Mouse (Mus musculus) liver, embryonic 15.5 days (tissue): ENCODE results near the gene Fam149a. TPM values are rescaled to one million over a fixed set of nuclear protein-coding genes. Genes with fewer than 3 reads are reported as not detected.
A peak's percentile ranks its signal among the peaks of the same experiment; 100 is the strongest.

ENCODE experiments used
- ATAC-seq: fragments of 200-750 bp; cut with Nextera tagmentation; 2 replicates; pipeline ENCODE4 v1.8.0; 2017; ENCODE audit warnings: moderate number of reproducible peaks, mild to moderate bottlenecking, moderate library complexity; ENCODE audit not compliant: insufficient read depth
- H3K27ac ChIP-seq: fragments of 300-500 bp; sonication (generic); replicated peaks from 2 replicates; pipeline ENCODE4 v1.5.1; 2015; ENCODE audit warnings: mild to moderate bottlenecking, inconsistent platforms
- H3K27me3 ChIP-seq: fragments of 300-500 bp; sonication (generic); 2 replicates; pipeline ENCODE4 v1.6.1; 2015; ENCODE audit warnings: mild to moderate bottlenecking, inconsistent platforms
- H3K36me3 ChIP-seq: fragments of 300-500 bp; sonication (generic); replicated peaks from 2 replicates; pipeline ENCODE4 v1.6.1; 2015; ENCODE audit warnings: moderate library complexity, mild to moderate bottlenecking, inconsistent platforms
- H3K4me1 ChIP-seq: fragments of 300-500 bp; sonication (generic); replicated peaks from 2 replicates; pipeline ENCODE4 v1.6.1; 2015; ENCODE audit warnings: inconsistent platforms
- H3K4me2 ChIP-seq: fragments of 300-500 bp; sonication (generic); 2 replicates; pipeline ENCODE4 v1.6.1; 2015; ENCODE audit warnings: moderate library complexity, mild to moderate bottlenecking, inconsistent platforms
- H3K4me3 ChIP-seq: fragments of 300-500 bp; sonication (generic); replicated peaks from 2 replicates; pipeline ENCODE4 v1.5.1; 2015; ENCODE audit warnings: mild to moderate bottlenecking, inconsistent platforms
- H3K9ac ChIP-seq: fragments of 300-500 bp; sonication (generic); 2 replicates; pipeline ENCODE4 v1.6.1; 2015; ENCODE audit warnings: moderate library complexity, mild to moderate bottlenecking, inconsistent platforms
- H3K9me3 ChIP-seq: fragments of 300-500 bp; sonication (generic); replicated peaks from 2 replicates; pipeline ENCODE4 v1.6.1; 2016; ENCODE audit warnings: inconsistent platforms
- WGBS: fragments of 180-500 bp; shearing (Covaris S2); methylation state at CpG from one replicate; pipeline ENCODE4 v1.1.7; 2015; ENCODE audit warnings: mixed read lengths; ENCODE audit not compliant: insufficient replicate concordance; 5-methylcytosine and 5-hydroxymethylcytosine counted together
- polyA plus RNA-seq: library from polyadenylated mRNA; unstranded; fragments of >200 nt; fragmentation: Nextera tagmentation; extraction: Ambion mirVana; gene quantifications from 2 replicates; pipeline ENCODE4 v1.2.1, GENCODE M21; 2015

Fam149a gene
- polyA plus RNA-seq: 1.9 TPM in 2 replicates

GRCm38 (mm10) chr8:45381963-45382347 is at the start of gene Fam149a:
Gene Fam149a (minus strand): TSS chr8:45382291.
- Histone ChIP-seq H3K4me3 (no peak within 1 kb of the TSS), H3K4me1 (no peaks in the 10 kb centered on the region), H3K9ac (no peak within 1 kb of the TSS), H3K27ac (no peak within 1 kb of the TSS), H3K9me3 (no peaks in the 10 kb centered on the region), H3K27me3 (peaks cover 17% of the 10 kb centered on the region; the same call in 1 of the 2 replicates), H3K4me2 (peak within 1 kb of the TSS; percentile 50), H3K36me3 (no peaks in the 10 kb centered on the region)
- no peak for ATAC-seq
- WGBS: 6% methylated on average over 6 of the region's 6 CpGs

DNA sequence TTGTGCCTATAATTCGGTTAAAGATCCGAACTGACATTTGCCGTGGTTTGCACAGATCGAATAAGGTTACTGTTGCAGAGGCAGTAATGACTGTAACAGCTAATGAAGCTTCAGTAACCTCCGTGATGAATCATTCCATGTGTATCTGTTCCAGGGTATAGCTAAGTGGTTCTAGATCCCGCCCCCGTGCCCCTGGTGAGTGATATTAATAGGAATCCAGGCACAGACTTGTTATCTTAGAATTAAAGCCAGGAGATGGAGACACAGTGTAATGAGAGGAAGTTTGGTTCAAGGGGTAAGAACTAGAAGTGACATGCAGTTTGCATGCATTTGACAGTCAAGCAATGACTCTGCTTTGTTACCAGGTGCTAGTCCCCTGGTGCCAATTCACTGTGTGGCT is 38.1 kb upstream of the Fam149a start:
- WGBS: 71% methylated on average over 7 of the region's 7 CpGs

GRCm38 (mm10) chr8:45414965-45415364 is 32.9 kb upstream of the Fam149a start:
- H3K4me2 ChIP-seq: no peak overlapping the region
- WGBS: 14% methylated on average over 7 of the region's 7 CpGs
- H3K27ac ChIP-seq: no peak overlapping the region
- no peak overlapping the region for H3K4me3 ChIP-seq
- no peaks in the 10 kb centered on the region for H3K9me3 ChIP-seq
- no peak for ATAC-seq
- no peak overlapping the region for H3K9ac ChIP-seq
- no peaks in the 10 kb centered on the region for H3K27me3 ChIP-seq
- no peaks in the 10 kb centered on the region for H3K36me3 ChIP-seq
- 0 out of 2 replicates have a peak, but pooled peaks cover 2% of the 10 kb centered on the region for H3K4me1 ChIP-seq

More for the DNA sequence above, 38.1 kb upstream of the Fam149a start:
- no peak overlapping the region for H3K4me2 ChIP-seq
- H3K4me1 ChIP-seq: no peaks in the 10 kb centered on the region
- H3K27ac ChIP-seq: no peak overlapping the region
- no peaks in the 10 kb centered on the region for H3K9me3 ChIP-seq
- no peaks in the 10 kb centered on the region for H3K27me3 ChIP-seq
- no peak for ATAC-seq
- H3K4me3 ChIP-seq: no peak overlapping the region
- no peaks in the 10 kb centered on the region for H3K36me3 ChIP-seq
- H3K9ac ChIP-seq: no peak overlapping the region

GRCm38 (mm10) chr8:45410882-45411281 is 28.8 kb upstream of the Fam149a start, which contains the start of gene Tlr3:
Gene Tlr3 (minus strand): TSS chr8:45411080.
- H3K4me2 ChIP-seq: peak within 1 kb of the TSS; percentile 57
- 36% methylated on average over 2 of the region's 2 CpGs for WGBS
- H3K36me3 ChIP-seq: no peaks in the 10 kb centered on the region
- H3K9me3 ChIP-seq: no peaks in the 10 kb centered on the region
- H3K27me3 ChIP-seq: no peaks in the 10 kb centered on the region
- H3K27ac ChIP-seq: peak within 1 kb of the TSS; percentile 14
- H3K9ac ChIP-seq: peak within 1 kb of the TSS; percentile 31; the same call in 1 of the 2 replicates
- ATAC-seq: no peak
- H3K4me1 ChIP-seq: 0 out of 2 replicates have a peak, but pooled peaks cover 2% of the 10 kb centered on the region
- H3K4me3 ChIP-seq: peak within 1 kb of the TSS; percentile 52

GRCm38 (mm10) chr8:45410146-45410880 is 28.2 kb upstream of the Fam149a start:
- H3K27ac ChIP-seq: peak overlapping the region; percentile 14
- WGBS: 5% methylated on average over 18 of the region's 18 CpGs
- H3K36me3 ChIP-seq: no peaks in the 10 kb centered on the region
- H3K4me1 ChIP-seq: 0 out of 2 replicates have a peak, but pooled peaks cover 2% of the 10 kb centered on the region
- H3K9ac ChIP-seq: peak overlapping the region; percentile 31; the same call in 1 of the 2 replicates
- ATAC-seq: peak; percentile 81
- no peaks in the 10 kb centered on the region for H3K27me3 ChIP-seq
- H3K9me3 ChIP-seq: no peaks in the 10 kb centered on the region
- H3K4me3 ChIP-seq: peak overlapping the region; percentile 52
- H3K4me2 ChIP-seq: peak overlapping the region; percentile 57

DNA sequence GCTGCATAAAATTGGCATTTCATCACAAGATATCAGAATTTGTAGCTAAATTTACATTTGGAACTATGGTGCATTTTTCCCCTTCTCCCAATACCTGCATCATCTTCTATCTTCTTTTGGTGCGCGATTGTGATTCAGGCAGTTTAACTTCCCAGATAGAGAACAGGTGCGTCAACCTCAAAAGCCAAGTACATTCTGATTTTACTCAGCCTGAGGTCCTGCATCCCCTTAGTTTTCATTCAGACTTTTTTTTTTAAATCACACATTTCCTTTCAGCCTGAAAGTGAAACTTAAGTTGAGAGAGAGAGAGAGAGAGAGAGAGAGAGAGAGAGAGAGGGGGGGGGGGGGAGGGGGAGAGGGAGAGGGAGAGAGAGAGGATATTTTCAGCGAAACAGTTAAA is 27.6 kb upstream of the Fam149a start:
- no peaks in the 10 kb centered on the region for H3K36me3 ChIP-seq
- 34% methylated on average over 4 of the region's 4 CpGs for WGBS
- H3K4me2 ChIP-seq: peak overlapping the region; percentile 57
- no peaks in the 10 kb centered on the region for H3K9me3 ChIP-seq
- no peak overlapping the region for H3K27ac ChIP-seq
- H3K27me3 ChIP-seq: no peaks in the 10 kb centered on the region
- H3K4me1 ChIP-seq: 0 out of 2 replicates have a peak, but pooled peaks cover 2% of the 10 kb centered on the region
- no peak for ATAC-seq
- H3K4me3 ChIP-seq: peak overlapping the region; percentile 52
- H3K9ac ChIP-seq: no peak overlapping the region

DNA sequence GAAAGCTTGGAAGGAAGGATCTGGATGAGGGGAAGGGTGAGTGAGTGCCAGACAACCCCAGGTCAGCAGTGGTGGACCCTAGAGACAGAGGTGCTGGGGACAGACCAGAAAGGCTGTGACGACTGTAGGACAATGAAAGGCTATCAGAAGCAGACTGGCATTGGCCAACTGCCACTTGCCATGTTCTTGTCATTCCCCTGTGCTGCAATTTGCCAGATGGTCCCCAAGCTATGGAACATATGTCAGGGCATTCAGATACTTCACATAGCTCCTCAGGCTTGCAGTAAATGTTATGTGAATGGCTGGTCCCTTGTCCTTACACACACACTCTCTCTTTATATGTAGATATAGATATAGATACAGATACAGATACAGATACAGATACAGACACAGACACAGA is 1.2 kb upstream of the Fam149a start:
- 32% methylated on average over 1 of the region's 1 CpGs for WGBS
- ATAC-seq: no peak

GRCm38 (mm10) chr8:45381075-45381962 is 772 bp downstream of the Fam149a start:
- Histone ChIP-seq H3K9ac (no peak overlapping the region), H3K27me3 (peaks cover 17% of the 10 kb centered on the region; the same call in 1 of the 2 replicates), H3K27ac (no peak overlapping the region), H3K9me3 (no peaks in the 10 kb centered on the region), H3K36me3 (no peaks in the 10 kb centered on the region), H3K4me3 (no peak overlapping the region), H3K4me1 (no peaks in the 10 kb centered on the region), H3K4me2 (peak overlapping the region; percentile 50)
- WGBS: 5% methylated on average over 38 of the region's 38 CpGs
- ATAC-seq: no peak

More for the DNA sequence above, 1.2 kb upstream of the Fam149a start:
- no peaks in the 10 kb centered on the region for H3K9me3 ChIP-seq
- H3K36me3 ChIP-seq: no peaks in the 10 kb centered on the region
- no peak overlapping the region for H3K9ac ChIP-seq
- H3K4me1 ChIP-seq: no peaks in the 10 kb centered on the region
- no peak overlapping the region for H3K4me2 ChIP-seq
- no peak overlapping the region for H3K4me3 ChIP-seq
- peaks cover 17% of the 10 kb centered on the region; the same call in 1 of the 2 replicates for H3K27me3 ChIP-seq
- H3K27ac ChIP-seq: no peak overlapping the region

GRCm38 (mm10) chr8:45380598-45380997 is 1.5 kb downstream of the Fam149a start:
- no peaks in the 10 kb centered on the region for H3K4me1 ChIP-seq
- no peak for ATAC-seq
- H3K27me3 ChIP-seq: peaks cover 17% of the 10 kb centered on the region; the same call in 1 of the 2 replicates
- WGBS: 21% methylated on average over 4 of the region's 4 CpGs
- no peaks in the 10 kb centered on the region for H3K9me3 ChIP-seq
- H3K4me2 ChIP-seq: no peak overlapping the region
- H3K27ac ChIP-seq: no peak overlapping the region
- no peak overlapping the region for H3K4me3 ChIP-seq
- no peaks in the 10 kb centered on the region for H3K36me3 ChIP-seq
- H3K9ac ChIP-seq: no peak overlapping the region

GRCm38 (mm10) chr8:45374071-45374470 is 8.0 kb downstream of the Fam149a start:
- no peak overlapping the region for H3K27ac ChIP-seq

DNA sequence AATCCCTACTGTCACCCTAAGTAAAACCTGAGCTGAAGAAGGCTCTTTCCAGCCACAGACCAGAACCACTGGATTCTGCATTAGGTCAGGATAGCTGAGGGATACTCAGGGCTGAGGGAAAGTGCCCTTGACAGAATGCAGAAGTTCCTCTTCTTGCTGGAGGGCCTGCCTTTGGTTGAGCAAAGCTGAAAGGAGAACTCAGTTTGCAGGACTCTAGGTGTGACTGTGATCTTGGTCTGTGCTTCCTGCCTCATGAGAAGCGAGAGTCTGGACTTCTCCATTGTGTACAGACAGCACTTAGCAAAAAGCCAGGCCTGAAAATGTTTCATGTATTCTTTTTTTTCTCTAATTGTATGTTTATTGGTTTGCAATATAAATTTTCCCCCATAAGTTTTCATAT is 14.9 kb downstream of the Fam149a start:
- no peak overlapping the region for H3K4me2 ChIP-seq
- no peaks in the 10 kb centered on the region for H3K36me3 ChIP-seq
- no peaks in the 10 kb centered on the region for H3K9me3 ChIP-seq
- H3K27ac ChIP-seq: no peak overlapping the region
- no peaks in the 10 kb centered on the region for H3K4me1 ChIP-seq
- ATAC-seq: no peak
- no peaks in the 10 kb centered on the region for H3K27me3 ChIP-seq
- no peak overlapping the region for H3K9ac ChIP-seq
- H3K4me3 ChIP-seq: no peak overlapping the region
- WGBS: 21% methylated on average over 1 of the region's 1 CpGs

More at GRCm38 (mm10) chr8:45374071-45374470, 8.0 kb downstream of the Fam149a start:
- Histone ChIP-seq H3K27me3 (no peaks in the 10 kb centered on the region), H3K9me3 (no peaks in the 10 kb centered on the region), H3K4me2 (no peak overlapping the region), H3K4me1 (no peaks in the 10 kb centered on the region), H3K36me3 (no peaks in the 10 kb centered on the region), H3K4me3 (no peak overlapping the region), H3K9ac (no peak overlapping the region)
- no peak for ATAC-seq
- WGBS: 56% methylated on average over 3 of the region's 3 CpGs
